Comparison of ENCODE assay signal across 21 mouse cellular contexts in genomic region chr8:78975034-78975433, GRCm38 (mm10). TPM values are rescaled to one million over a fixed set of nuclear protein-coding genes. Genes with fewer than 3 reads are reported as not detected.
DNase-seq lines count a peak whose midpoint lies in the region; ATAC-seq and TF ChIP-seq lines count a peak whose summit lies in the region.
"Had no signal": no experiment of that assay in that cellular context is flagged by ENCODE, and none has a peak within 500 bp of the region (broad histone marks: within the 10 kb centered on the region; RNA-seq: fewer than 3 reads in every experiment).

No protein-coding gene starts in this region.

- H3K4me1 ChIP-seq in limb, embryonic 11.5 days (ENCODE audit: control insufficient read depth, insufficient read depth, low read length) = no peaks in the 10 kb centered on the region
- peaks cover 16% of the 10 kb centered on the region; the same call in 1 of the 2 replicates for H3K4me1 ChIP-seq in limb, embryonic 10.5 days
- no peaks in the 10 kb centered on the region for H3K4me1 ChIP-seq in hindbrain, embryonic 16.5 days (ENCODE audit: control insufficient read depth, insufficient read depth, low read depth, low read length)
- H3K4me1 ChIP-seq in midbrain, postnatal 0 days (ENCODE audit: insufficient read depth, low read length) = no peaks in the 10 kb centered on the region
- H3K4me1 ChIP-seq: forebrain, embryonic 15.5 days; heart, embryonic 10.5 days had no signal

- H3K27me3 ChIP-seq in limb, embryonic 11.5 days (ENCODE audit: control insufficient read depth, insufficient read depth, low read length) = no peaks in the 10 kb centered on the region
- H3K27me3 ChIP-seq in limb, embryonic 10.5 days (ENCODE audit: low read depth, poor library complexity, severe bottlenecking) = no peaks in the 10 kb centered on the region
- H3K27me3 ChIP-seq in hindbrain, embryonic 16.5 days (replicated peaks; ENCODE audit: control insufficient read depth, insufficient read depth, low read length) = no peaks in the 10 kb centered on the region
- H3K27me3 ChIP-seq in midbrain, postnatal 0 days (ENCODE audit: insufficient read depth, low read length) = no peaks in the 10 kb centered on the region
- H3K27me3 ChIP-seq: embryonic facial prominence, embryonic 12.5 days; forebrain, embryonic 15.5 days had no signal

- H3K9ac ChIP-seq in limb, embryonic 11.5 days (ENCODE audit: low read length) = no peak overlapping the region
- no peak overlapping the region for H3K9ac ChIP-seq in hindbrain, embryonic 16.5 days (ENCODE audit: low read depth, low read length)
- no peak overlapping the region for H3K9ac ChIP-seq in midbrain, postnatal 0 days (replicated peaks; ENCODE audit: low read length, poor library complexity, severe bottlenecking)
- H3K9ac ChIP-seq: embryonic facial prominence, embryonic 12.5 days; forebrain, embryonic 15.5 days; hindbrain, embryonic 14.5 days had no signal

- no peak for TF ChIP-seq CTCF in midbrain, postnatal 0 days (IDR thresholded peaks at IDR 0.05)

- no peak overlapping the region for H3K4me2 ChIP-seq in limb, embryonic 11.5 days (ENCODE audit: low read depth, severe bottlenecking)
- no peak overlapping the region for H3K4me2 ChIP-seq in hindbrain, embryonic 16.5 days (ENCODE audit: low read length)
- H3K4me2 ChIP-seq in midbrain, postnatal 0 days (ENCODE audit: low read depth, low read length, poor library complexity, severe bottlenecking) = no peak overlapping the region
- H3K4me2 ChIP-seq: embryonic facial prominence, embryonic 12.5 days; forebrain, embryonic 15.5 days; hindbrain, embryonic 14.5 days had no signal

- no peak overlapping the region for H3K4me3 ChIP-seq in limb, embryonic 11.5 days (ENCODE audit: low read depth, low read length)
- H3K4me3 ChIP-seq in limb, embryonic 10.5 days = no peak overlapping the region
- H3K4me3 ChIP-seq in hindbrain, embryonic 16.5 days (ENCODE audit: low read length) = no peak overlapping the region
- no peak overlapping the region for H3K4me3 ChIP-seq in midbrain, postnatal 0 days (ENCODE audit: low read depth, low read length)
- H3K4me3 ChIP-seq: embryonic facial prominence, embryonic 12.5 days; forebrain, embryonic 15.5 days; heart, embryonic 10.5 days had no signal

- no peaks in the 10 kb centered on the region for H3K36me3 ChIP-seq in limb, embryonic 11.5 days (ENCODE audit: control insufficient read depth, insufficient read depth, low read length)
- no peaks in the 10 kb centered on the region for H3K36me3 ChIP-seq in limb, embryonic 10.5 days
- H3K36me3 ChIP-seq in hindbrain, embryonic 16.5 days (ENCODE audit: control insufficient read depth, insufficient read depth, low read length) = no peaks in the 10 kb centered on the region
- H3K36me3 ChIP-seq in midbrain, postnatal 0 days (ENCODE audit: insufficient read depth, low read length) = no peaks in the 10 kb centered on the region
- H3K36me3 ChIP-seq: embryonic facial prominence, embryonic 12.5 days; forebrain, embryonic 15.5 days; G1E; heart, embryonic 10.5 days had no signal

- H3K9me3 ChIP-seq in limb, embryonic 11.5 days (ENCODE audit: control insufficient read depth, low read length) = no peaks in the 10 kb centered on the region
- no peaks in the 10 kb centered on the region for H3K9me3 ChIP-seq in limb, embryonic 10.5 days (replicated peaks)
- H3K9me3 ChIP-seq in hindbrain, embryonic 16.5 days (ENCODE audit: control insufficient read depth, low read length) = no peaks in the 10 kb centered on the region
- H3K9me3 ChIP-seq in midbrain, postnatal 0 days (ENCODE audit: low read length) = no peaks in the 10 kb centered on the region
- H3K9me3 ChIP-seq: embryonic facial prominence, embryonic 12.5 days; forebrain, embryonic 15.5 days; G1E; heart, embryonic 10.5 days had no signal

- WGBS in limb, embryonic 11.5 days = 91% methylated on average over 3 of the region's 3 CpGs
- WGBS in limb, embryonic 10.5 days = 96% methylated on average over 3 of the region's 3 CpGs
- 96% methylated on average over 3 of the region's 3 CpGs for WGBS in hindbrain, embryonic 16.5 days
- WGBS in midbrain, postnatal 0 days = 99% methylated on average over 3 of the region's 3 CpGs

- no peak for ATAC-seq in limb, embryonic 11.5 days (ENCODE audit: insufficient number of reproducible peaks, low FRiP score, low TSS enrichment, low read depth)
- ATAC-seq in activated CD4-positive, CD25-positive, alpha-beta regulatory T cell, adult 4 months = peak; percentile 57
- no peak for ATAC-seq in hindbrain, embryonic 16.5 days
- no peak for ATAC-seq in midbrain, postnatal 0 days (ENCODE audit: low FRiP score)
- ATAC-seq: forebrain, embryonic 15.5 days had no signal

- H3K27ac ChIP-seq in limb, embryonic 11.5 days (replicated peaks; ENCODE audit: low read depth, low read length) = no peak overlapping the region
- no peak overlapping the region for H3K27ac ChIP-seq in limb, embryonic 10.5 days
- no peak overlapping the region for H3K27ac ChIP-seq in hindbrain, embryonic 16.5 days (ENCODE audit: low read depth, low read length)
- H3K27ac ChIP-seq in midbrain, postnatal 0 days (ENCODE audit: low read depth, low read length) = no peak overlapping the region
- H3K27ac ChIP-seq: embryonic facial prominence, embryonic 12.5 days; forebrain, embryonic 15.5 days; heart, embryonic 10.5 days; hindbrain, embryonic 14.5 days had no signal

- DNase-seq in limb, embryonic 11.5 days (ENCODE audit: low spot score) = peak; percentile 6
- DNase-seq in limb, embryonic 10.5 days (ENCODE audit: low spot score) = no peak
- DNase-seq in induced T-regulatory cell, adult 2 months (ENCODE audit: low read depth) = peak; percentile 6
- no peak for DNase-seq in left cerebral cortex, adult 18-20 months (ENCODE audit: low spot score in 2 of 2)
- no peak for DNase-seq in midbrain, postnatal 0 days (ENCODE audit: low spot score)
- DNase-seq: adrenal gland, adult 2 months; adrenal gland, postnatal 25 days; B cell, adult 2 months; cerebellum, adult 18-20 months; cerebellum, postnatal 10 days; gastrocnemius, postnatal 36 days; heart, adult 18-20 months; heart, postnatal 10 days; heart, postnatal 4 days had no signal

RNA-seq across cellular contexts. Expression of gene Zfp827, which starts 53.2 kb away (rescaled TPM):
- 11.6 and 12.9 TPM in 2 replicates for polyA plus RNA-seq in limb, embryonic 11.5 days (2014; fragmentation: Nextera tagmentation; extraction: Ambion mirVana)
- polyA plus RNA-seq in limb, embryonic 10.5 days (2016; fragmentation: Nextera tagmentation; extraction: Ambion mirVana) = 5.9 and 7.9 TPM in 2 replicates
- 1 to 10 TPM; 4.0 to 5.0 TPM for polyA plus RNA-seq in activated CD4-positive, CD25-positive, alpha-beta regulatory T cell, adult 4 months (2017; shearing (Covaris generic))
- 10 to 100 TPM; 37.9 to 44.0 TPM for total RNA-seq in left cerebral cortex, adult 18-20 months (2021)
- 9.2 and 10.1 TPM in 2 replicates for polyA plus RNA-seq in hindbrain, embryonic 16.5 days (2015; fragmentation: Nextera tagmentation; extraction: Ambion mirVana)
- total RNA-seq in midbrain, postnatal 0 days (2014; rRNA removed) = 37.0 and 37.5 TPM in 2 replicates
- polyA plus RNA-seq in midbrain, postnatal 0 days (2015; fragmentation: Nextera tagmentation; extraction: Ambion mirVana) = 7.4 and 8.8 TPM in 2 replicates

Comparison
In these comparisons a context has a peak if more than half of its experiments do, and no peak if none do; other contexts are left out.
1. DNase-seq: peak in limb, embryonic 11.5 days (single experiment) and induced T-regulatory cell, adult 2 months (single experiment); none in limb, embryonic 10.5 days (single experiment), left cerebral cortex, adult 18-20 months (0 of 2) and midbrain, postnatal 0 days (single experiment).